Mouse (Mus musculus) limb, embryonic 12.5 days (tissue): ENCODE measurements around the gene Timp3. TPM values are rescaled to one million over a fixed set of nuclear protein-coding genes. Genes with fewer than 3 reads are reported as not detected.
A peak's percentile ranks its signal among the peaks of the same experiment; 100 is the strongest.

Source experiments
- ATAC-seq: fragments of 200-750 bp; cut with Nextera tagmentation; 2 replicates; pipeline ENCODE4 v1.8.0; 2017; ENCODE audit warnings: low read depth, moderate TSS enrichment; ENCODE audit not compliant: insufficient number of reproducible peaks, insufficient read depth, low FRiP score, low TSS enrichment
- H3K27ac ChIP-seq: fragments of 300-500 bp; sonication (generic); 2 replicates; pipeline ENCODE4 v1.5.1; 2016; ENCODE audit warnings: mild to moderate bottlenecking, moderate library complexity
- H3K27me3 ChIP-seq: fragments of 300-500 bp; sonication (generic); 2 replicates; pipeline ENCODE4 v1.6.1; 2016; ENCODE audit warnings: mild to moderate bottlenecking, moderate library complexity
- H3K36me3 ChIP-seq: fragments of 300-500 bp; sonication (generic); 2 replicates; pipeline ENCODE4 v1.6.1; 2016; ENCODE audit warnings: mild to moderate bottlenecking, moderate library complexity
- H3K4me1 ChIP-seq: fragments of 300-500 bp; sonication (generic); replicated peaks from 2 replicates; pipeline ENCODE4 v1.6.1; 2016
- H3K4me2 ChIP-seq: fragments of 300-500 bp; sonication (generic); 2 replicates; pipeline ENCODE4 v1.6.1; 2016; ENCODE audit warnings: mild to moderate bottlenecking, moderate library complexity
- H3K4me3 ChIP-seq: fragments of 300-500 bp; sonication (generic); replicated peaks from 2 replicates; pipeline ENCODE4 v1.5.1; 2016; ENCODE audit warnings: mild to moderate bottlenecking
- H3K9ac ChIP-seq: fragments of 300-500 bp; sonication (generic); replicated peaks from 2 replicates; pipeline ENCODE4 v1.6.1; 2016; ENCODE audit warnings: mild to moderate bottlenecking, moderate library complexity
- H3K9me3 ChIP-seq: fragments of 300-500 bp; sonication (generic); 2 replicates; pipeline ENCODE4 v1.6.1; 2016; ENCODE audit warnings: mild to moderate bottlenecking, moderate library complexity
- WGBS: fragments of 180-500 bp; shearing (Covaris S2); methylation state at CpG from one replicate; pipeline ENCODE4 v1.1.7; 2016; 5-methylcytosine and 5-hydroxymethylcytosine counted together
- polyA plus RNA-seq: library from polyadenylated mRNA; unstranded; fragments of >200 nt; fragmentation: Nextera tagmentation; extraction: Ambion mirVana; gene quantifications from 2 replicates; pipeline ENCODE4 v1.2.1, GENCODE M21; 2016

The Timp3 gene
- polyA plus RNA-seq, 1 experiment from 2014 or later = 66.3 TPM

- no peak overlapping the region for H3K4me3 ChIP-seq
- peaks cover 13% of the 10 kb centered on the region for H3K4me1 ChIP-seq
- no peak overlapping the region for H3K9ac ChIP-seq
- H3K4me2 ChIP-seq = no peak overlapping the region
- no peaks in the 10 kb centered on the region for H3K36me3 ChIP-seq
- 67% methylated on average over 5 of the region's 5 CpGs for WGBS
- H3K9me3 ChIP-seq = no peaks in the 10 kb centered on the region
- ATAC-seq = no peak; the same call in 1 of the 2 replicates
- no peak overlapping the region for H3K27ac ChIP-seq
- no peaks in the 10 kb centered on the region for H3K27me3 ChIP-seq
Observed at GRCm38 (mm10) chr10:86387821-86388440, 87.8 kb downstream of the Timp3 start.

GRCm38 (mm10) chr10:86388803-86389202, 88.6 kb downstream of the Timp3 start:
- 80% methylated on average over 6 of the region's 6 CpGs for WGBS
- no peaks in the 10 kb centered on the region for H3K9me3 ChIP-seq
- no peak overlapping the region for H3K27ac ChIP-seq
- no peak for ATAC-seq
- no peaks in the 10 kb centered on the region for H3K36me3 ChIP-seq
- no peaks in the 10 kb centered on the region for H3K27me3 ChIP-seq
- H3K9ac ChIP-seq = no peak overlapping the region
- peaks cover 13% of the 10 kb centered on the region for H3K4me1 ChIP-seq
- no peak overlapping the region for H3K4me3 ChIP-seq
- no peak overlapping the region for H3K4me2 ChIP-seq

- Histone ChIP-seq H3K9me3 (peaks cover 1% of the 10 kb centered on the region), H3K4me2 (no peak overlapping the region), H3K36me3 (no peaks in the 10 kb centered on the region), H3K4me3 (no peak overlapping the region), H3K9ac (no peak overlapping the region), H3K27me3 (no peaks in the 10 kb centered on the region), H3K27ac (no peak overlapping the region), H3K4me1 (peaks cover 13% of the 10 kb centered on the region)
- 87% methylated on average over 3 of the region's 3 CpGs for WGBS
- no peak for ATAC-seq
Observed at GRCm38 (mm10) chr10:86389357-86389756, 89.2 kb downstream of the Timp3 start.

- no peak for ATAC-seq
- Histone ChIP-seq H3K9ac (no peak overlapping the region), H3K4me2 (no peak overlapping the region), H3K4me3 (no peak overlapping the region), H3K27me3 (no peaks in the 10 kb centered on the region), H3K36me3 (no peaks in the 10 kb centered on the region), H3K9me3 (peaks cover 7% of the 10 kb centered on the region), H3K27ac (no peak overlapping the region), H3K4me1 (peaks cover 13% of the 10 kb centered on the region)
- WGBS = 46% methylated on average over 2 of the region's 2 CpGs
Observed at GRCm38 (mm10) chr10:86389913-86390312, 89.7 kb downstream of the Timp3 start.

- Histone ChIP-seq H3K36me3 (no peaks in the 10 kb centered on the region), H3K9ac (no peak overlapping the region), H3K27me3 (no peaks in the 10 kb centered on the region), H3K9me3 (peaks cover 7% of the 10 kb centered on the region), H3K4me1 (peaks cover 15% of the 10 kb centered on the region), H3K27ac (no peak overlapping the region), H3K4me2 (no peak overlapping the region), H3K4me3 (no peak overlapping the region)
- ATAC-seq = no peak
- WGBS = 89% methylated on average over 3 of the region's 3 CpGs
Observed at GRCm38 (mm10) chr10:86392399-86392798, 92.2 kb downstream of the Timp3 start.

- H3K9ac ChIP-seq = no peak overlapping the region
- ATAC-seq = peak; percentile 82
- H3K27ac ChIP-seq = no peak overlapping the region
- H3K36me3 ChIP-seq = no peaks in the 10 kb centered on the region
- peaks cover 7% of the 10 kb centered on the region for H3K9me3 ChIP-seq
- no peaks in the 10 kb centered on the region for H3K27me3 ChIP-seq
- no peak overlapping the region for H3K4me2 ChIP-seq
- peaks cover 22% of the 10 kb centered on the region for H3K4me1 ChIP-seq
- WGBS = 35% methylated on average over 4 of the region's 4 CpGs
- H3K4me3 ChIP-seq = no peak overlapping the region
Observed at GRCm38 (mm10) chr10:86397577-86398346, 97.6 kb downstream of the Timp3 start.

GRCm38 (mm10) chr10:86398347-86398720, 98.2 kb downstream of the Timp3 start:
- WGBS = 61% methylated on average over 2 of the region's 2 CpGs
- peak; percentile 63; the same call in 1 of the 2 replicates for ATAC-seq
- H3K9ac ChIP-seq = no peak overlapping the region
- peaks cover 22% of the 10 kb centered on the region for H3K4me1 ChIP-seq
- H3K4me3 ChIP-seq = no peak overlapping the region
- H3K9me3 ChIP-seq = peaks cover 7% of the 10 kb centered on the region
- no peaks in the 10 kb centered on the region for H3K27me3 ChIP-seq
- H3K36me3 ChIP-seq = no peaks in the 10 kb centered on the region
- H3K27ac ChIP-seq = no peak overlapping the region
- no peak overlapping the region for H3K4me2 ChIP-seq

Other genes starting within 250 kb of the Timp3 start
- gene Syn3, start 198.5 kb downstream of the Timp3 start, polyA plus RNA-seq = 4.1 and 4.4 TPM in 2 replicates